Mouse (Mus musculus) embryonic stem cell, embryonic (primary cell): ENCODE data around the gene Pdcd1lg2.

Source experiments
- CTCF ChIA-PET, 4 experiments: fragments of 300-600 bp in 2 of 4; fragments of 350-600 bp in 2 of 4; sonication (Branson Sonifier 250); formaldehyde crosslinking; loops; one replicate each; lab custom pipeline; 2022; ENCODE audit warnings: inconsistent platforms in 2 of 4; lab: Charles Lee
- POLR2A ChIA-PET, 4 experiments: fragments of 300-600 bp in 2 of 4; fragments of 350-600 bp in 2 of 4; sonication (Branson Sonifier 250); formaldehyde crosslinking; loops; one replicate each; lab custom pipeline; 2022; ENCODE audit warnings: antibody characterized with exemption in 4 of 4, inconsistent platforms in 1 of 4; lab: Charles Lee

Gene Pdcd1lg2

GRCm38 (mm10) chr19:29410619-29411018, at the start of gene Pdcd1lg2:
Pdcd1lg2 (plus strand) TSS chr19:29410919.
- ChIA-PET CTCF (interaction anchor here in 1 of 4 experiments (0.7 kb wide), 1 partner anchor 12 kb away, joined by 15 read pairs; no protein-coding TSS in a partner anchor), POLR2A (no interaction called here)

DNA sequence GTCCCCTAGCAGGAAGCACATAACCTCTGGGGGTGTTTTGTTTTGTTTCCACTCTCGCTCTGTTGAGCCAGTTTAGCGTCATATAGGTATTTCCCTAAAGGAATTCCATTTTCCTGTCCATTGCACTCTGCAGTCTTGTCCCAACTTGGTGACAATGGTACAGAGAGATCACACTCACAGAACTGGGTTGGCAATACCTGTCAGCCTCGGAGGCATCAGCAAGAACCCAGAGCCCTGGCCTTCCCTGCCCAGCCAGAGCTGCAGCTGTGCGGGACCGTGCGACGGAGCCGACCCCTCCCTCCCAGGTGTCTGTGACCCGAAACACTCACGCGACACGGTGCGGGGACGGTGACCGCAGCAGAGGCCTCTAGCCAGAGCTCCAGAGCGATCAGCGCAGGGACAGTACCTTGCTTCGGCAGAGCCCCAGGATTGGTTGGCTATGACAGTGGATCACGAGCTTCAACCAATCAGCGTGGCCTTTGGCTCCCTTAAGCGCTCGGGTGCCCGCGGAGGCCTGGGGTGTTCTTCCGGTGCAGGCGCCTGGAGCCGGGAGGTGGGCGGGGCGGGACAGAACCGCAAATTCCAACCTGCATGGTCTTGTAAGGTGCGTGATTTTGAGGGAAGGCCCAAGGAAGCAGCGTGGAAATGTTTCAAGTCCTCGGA, 49.1 kb upstream of the Pdcd1lg2 start:
- ChIA-PET POLR2A (interaction anchor here in 3 of 4 experiments (0.9 to 1.1 kb wide), 14 partner anchors 10 to 372 kb away, joined by 3 to 16 read pairs (median 4); partner anchors contain the start of genes Cdc37l1 (in 1 of the 3), Ermp1 (in 1 of the 3) and Rln1 (in 1 of the 3)), CTCF (interaction anchor here in 2 of 4 experiments (0.5 to 1.1 kb wide), 6 partner anchors 140 to 461 kb away, joined by 3 to 10 read pairs (median 4); partner anchors contain the start of gene Ermp1 (in 1 of the 2))

DNA sequence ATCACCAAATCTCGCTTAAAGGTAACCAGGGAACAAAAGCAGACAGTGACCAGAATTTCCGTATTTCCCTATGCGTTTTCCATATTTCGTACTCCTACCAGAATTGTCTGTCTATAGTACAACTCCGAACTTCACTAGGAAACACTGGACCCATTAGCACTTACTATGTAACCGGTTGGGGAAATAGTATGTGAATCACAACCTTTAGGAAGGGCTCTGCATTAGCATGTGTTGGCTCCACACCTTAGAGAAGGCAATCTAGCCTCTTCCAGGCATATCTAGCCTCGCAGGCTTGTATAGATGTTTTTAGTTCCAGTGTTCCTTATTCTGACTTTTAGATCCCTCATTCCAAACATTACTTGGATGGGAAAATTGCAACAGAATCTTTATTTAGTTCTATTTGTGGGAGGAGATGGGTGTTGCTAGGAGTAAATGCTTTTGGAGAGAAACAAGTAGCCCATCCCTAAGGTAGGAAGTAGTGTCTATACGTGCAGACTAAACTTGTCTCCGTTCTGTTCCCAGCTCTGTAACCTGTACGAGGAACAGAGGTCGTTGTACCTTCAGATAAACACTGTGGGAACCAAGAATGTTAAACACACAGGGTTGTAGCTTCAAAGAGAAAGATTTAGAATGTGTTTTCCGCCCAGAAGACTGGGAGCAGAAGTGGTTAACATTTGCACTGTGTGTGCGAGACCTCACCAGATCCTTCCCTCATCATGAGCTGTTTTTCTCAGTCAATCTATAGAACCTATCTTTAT, 48.4 kb upstream of the Pdcd1lg2 start:
- POLR2A ChIA-PET: interaction anchor here (0.7 to 1.4 kb wide), 16 partner anchors 9 to 373 kb away, joined by 3 to 16 read pairs (median 4); partner anchors contain the start of genes Cdc37l1 (in 1 of the 4), Ermp1 (in 1 of the 4) and Rln1 (in 1 of the 4)
- CTCF ChIA-PET: interaction anchor here in 2 of 4 experiments (0.5 to 1.1 kb wide), 7 partner anchors 139 to 460 kb away, joined by 3 to 10 read pairs (median 4); partner anchors contain the start of gene Ermp1 (in 1 of the 2)

- POLR2A ChIA-PET: interaction anchor here in 2 of 4 experiments (0.6 to 1.4 kb wide), 2 partner anchors 13 to 302 kb away, joined by 3 to 8 read pairs; no protein-coding TSS in a partner anchor
- CTCF ChIA-PET: interaction anchor here in 3 of 4 experiments (0.6 to 1.2 kb wide), 4 partner anchors 8 to 138 kb away, joined by 3 to 4 read pairs (median 3); no protein-coding TSS in a partner anchor
Measured at GRCm38 (mm10) chr19:29363557-29363956, 47.2 kb upstream of the Pdcd1lg2 start.

- CTCF ChIA-PET: interaction anchor here (0.6 to 1.2 kb wide), 4 partner anchors 9 to 137 kb away, joined by 3 to 4 read pairs (median 3); no protein-coding TSS in a partner anchor
- POLR2A ChIA-PET: interaction anchor here in 2 of 4 experiments (1.8 to 1.9 kb wide), 2 partner anchors 8 to 9 kb away, joined by 3 to 7 read pairs; no protein-coding TSS in a partner anchor
Measured at GRCm38 (mm10) chr19:29364076-29364475, 46.6 kb upstream of the Pdcd1lg2 start.

- POLR2A ChIA-PET: interaction anchor here in 3 of 4 experiments (0.6 to 1.9 kb wide), 6 partner anchors 9 to 299 kb away, joined by 3 to 7 read pairs (median 3); partner anchors contain the start of genes Rcl1 (in 1 of the 3) and Rln1 (in 1 of the 3)
- CTCF ChIA-PET: interaction anchor here in 3 of 4 experiments (0.7 to 1.3 kb wide), 3 partner anchors 10 to 13 kb away, joined by 3 to 6 read pairs (median 4); no protein-coding TSS in a partner anchor
Measured at GRCm38 (mm10) chr19:29365105-29365504, 45.6 kb upstream of the Pdcd1lg2 start.

- POLR2A ChIA-PET: interaction anchor here in 2 of 4 experiments (0.6 to 1.5 kb wide), 10 partner anchors 10 to 1085 kb away, joined by 3 to 9 read pairs (median 4); partner anchors contain the start of genes Rcl1 (in 1 of the 2) and Ric1 (in 1 of the 2)
- CTCF ChIA-PET: interaction anchor here (0.6 to 2.2 kb wide), 8 partner anchors 11 to 1924 kb away, joined by 3 to 14 read pairs (median 4); no protein-coding TSS in a partner anchor
Measured at GRCm38 (mm10) chr19:29366226-29366968, 44.3 kb upstream of the Pdcd1lg2 start.

DNA sequence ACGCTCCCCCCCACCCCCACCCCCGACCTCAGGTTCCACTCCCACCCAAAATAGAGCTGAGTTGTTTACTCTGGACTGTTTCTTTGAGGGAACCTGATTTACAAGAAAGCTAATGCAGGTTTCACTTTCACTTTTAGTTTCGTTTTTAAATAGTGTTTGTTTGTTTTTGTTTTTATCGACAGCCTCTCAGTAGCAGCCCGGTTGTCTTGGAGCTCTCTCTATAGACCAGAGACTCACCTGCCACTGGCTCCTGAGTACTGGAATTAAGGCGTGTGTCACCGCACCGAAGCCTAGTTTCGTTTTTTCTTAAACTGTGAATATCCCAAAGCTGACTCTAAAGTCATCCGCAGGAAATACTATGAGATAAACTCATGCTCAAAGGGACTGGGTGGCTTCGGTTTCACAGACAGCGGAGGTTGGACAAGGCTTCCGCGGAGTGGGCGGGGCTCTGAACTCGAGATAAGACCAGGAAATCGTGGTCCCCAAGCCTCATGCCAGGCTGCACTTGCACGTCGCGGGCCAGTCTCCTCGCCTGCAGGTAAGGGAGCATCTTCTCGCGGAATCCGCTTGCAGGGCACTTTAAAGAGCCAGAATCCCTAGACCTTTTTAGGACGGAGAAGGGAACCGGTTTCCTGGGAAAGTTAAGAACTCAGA, 43.6 kb upstream of the Pdcd1lg2 start, which contains the start of the genes Plgrkt and Cd274:
Plgrkt (minus strand) TSS at position 422 of the 654 bp plus-strand sequence.
Cd274 (plus strand) TSS at position 487 of the 654 bp plus-strand sequence.
- CTCF ChIA-PET: interaction anchor here (0.6 to 2.2 kb wide), 8 partner anchors 12 to 1924 kb away, joined by 3 to 14 read pairs (median 4); no protein-coding TSS in a partner anchor
- POLR2A ChIA-PET: interaction anchor here in 3 of 4 experiments (0.6 to 1.4 kb wide), 12 partner anchors 9 to 1086 kb away, joined by 3 to 9 read pairs (median 3); partner anchors contain the start of genes Rcl1 (in 1 of the 3) and Ric1 (in 1 of the 3)

DNA sequence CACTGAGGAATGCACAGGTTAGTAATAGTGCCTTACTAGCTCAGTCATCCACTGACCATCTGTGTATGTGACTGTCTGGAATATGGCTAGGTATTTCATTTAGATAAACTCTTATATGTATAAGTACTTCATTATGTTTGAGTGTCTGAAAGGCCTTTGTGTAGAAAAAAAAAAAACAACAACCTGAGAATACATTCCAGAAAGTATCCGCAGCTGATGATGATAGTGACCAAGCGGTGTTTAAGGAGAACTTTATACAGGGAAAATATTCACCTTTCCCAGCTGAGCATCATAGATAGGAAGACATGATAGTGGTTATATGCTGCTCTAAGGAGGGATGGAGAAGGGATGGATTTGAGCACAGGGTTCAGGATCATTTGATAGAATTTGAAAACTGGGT, 42.7 kb upstream of the Pdcd1lg2 start:
- ChIA-PET CTCF (interaction anchor here in 3 of 4 experiments (0.6 to 2.2 kb wide), 4 partner anchors 13 to 134 kb away, joined by 4 to 14 read pairs (median 8); no protein-coding TSS in a partner anchor), POLR2A (interaction anchor here in 2 of 4 experiments (1.1 to 1.4 kb wide), 3 partner anchors 15 to 126 kb away, joined by 3 to 9 read pairs (median 3); no protein-coding TSS in a partner anchor)

DNA sequence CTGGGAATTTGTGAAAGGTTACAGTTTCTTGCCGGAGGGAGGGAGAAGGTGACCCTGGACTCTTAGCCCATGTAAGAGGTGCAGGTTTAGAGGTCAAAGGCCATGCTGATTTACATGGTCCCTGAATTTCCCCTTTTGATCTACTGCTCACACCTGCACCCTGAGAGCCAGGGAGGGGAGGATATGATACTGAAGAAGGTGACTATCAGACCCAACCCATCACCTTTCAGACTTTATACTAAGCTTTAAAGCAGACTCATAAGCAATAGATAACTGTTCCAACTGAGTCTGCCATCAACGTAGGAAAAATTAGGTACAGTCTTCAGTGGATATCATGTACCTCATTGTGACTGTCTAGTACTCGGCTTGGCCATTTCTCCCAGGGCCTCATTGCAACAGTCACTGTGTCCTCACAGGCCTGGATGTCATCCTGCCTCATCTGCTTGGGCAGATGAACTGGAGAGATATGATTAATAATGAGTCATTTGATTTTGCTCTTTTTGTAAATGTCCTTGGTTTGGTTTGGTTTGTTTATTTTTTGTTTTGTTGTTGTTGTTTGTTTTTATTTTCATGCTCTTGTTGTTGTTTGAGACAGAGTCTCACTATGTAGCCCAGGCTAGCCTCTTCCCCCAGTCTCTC, 41.9 kb upstream of the Pdcd1lg2 start:
- ChIA-PET POLR2A (no interaction called here), CTCF (interaction anchor here in 2 of 4 experiments (0.6 to 2.2 kb wide), 2 partner anchors 14 kb away, joined by 4 to 14 read pairs; no protein-coding TSS in a partner anchor)

- POLR2A ChIA-PET: interaction anchor here in 1 of 4 experiments (0.6 kb wide), 1 partner anchor 577 kb away, joined by 4 read pairs; no protein-coding TSS in a partner anchor
Measured at GRCm38 (mm10) chr19:29370112-29370511, 40.6 kb upstream of the Pdcd1lg2 start.

DNA sequence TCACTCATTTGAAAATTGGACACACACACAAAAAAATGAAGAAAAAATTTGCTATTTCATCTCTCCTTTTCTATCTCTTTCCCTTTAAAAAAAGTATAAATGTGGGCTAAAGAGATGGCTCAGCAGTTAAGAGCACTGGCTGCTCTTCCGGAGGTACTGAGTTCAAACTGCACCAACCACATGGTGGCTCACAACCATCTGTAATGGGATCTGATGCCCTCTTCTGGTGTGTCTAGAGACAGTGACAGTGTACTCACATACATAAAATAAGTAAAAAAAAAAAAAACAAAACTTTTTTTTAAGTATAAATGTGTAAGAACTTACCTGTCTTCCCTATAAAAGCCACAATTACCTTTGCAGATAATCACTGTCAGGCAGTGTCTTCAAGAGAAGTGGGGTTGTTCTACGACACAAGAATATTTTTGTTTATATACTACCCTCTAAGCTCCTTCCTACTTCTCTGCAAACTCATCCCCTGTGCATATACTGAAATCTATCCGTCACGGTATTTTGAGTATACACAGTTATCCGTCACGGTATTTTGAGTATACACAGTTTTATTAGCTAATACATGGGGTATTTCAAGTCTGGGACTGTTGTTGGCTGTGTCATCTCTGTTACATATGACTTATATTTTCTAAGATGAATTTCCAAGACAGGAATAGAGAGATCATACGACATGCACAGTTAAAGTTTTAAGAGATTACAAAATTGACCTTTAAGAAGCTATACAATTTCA, 40.0 kb upstream of the Pdcd1lg2 start:
- POLR2A ChIA-PET: interaction anchor here in 1 of 4 experiments (0.6 kb wide), 1 partner anchor 578 kb away, joined by 4 read pairs; no protein-coding TSS in a partner anchor

More at GRCm38 (mm10) chr19:29370112-29370511, 40.6 kb upstream of the Pdcd1lg2 start:
- CTCF ChIA-PET: no interaction called here

DNA sequence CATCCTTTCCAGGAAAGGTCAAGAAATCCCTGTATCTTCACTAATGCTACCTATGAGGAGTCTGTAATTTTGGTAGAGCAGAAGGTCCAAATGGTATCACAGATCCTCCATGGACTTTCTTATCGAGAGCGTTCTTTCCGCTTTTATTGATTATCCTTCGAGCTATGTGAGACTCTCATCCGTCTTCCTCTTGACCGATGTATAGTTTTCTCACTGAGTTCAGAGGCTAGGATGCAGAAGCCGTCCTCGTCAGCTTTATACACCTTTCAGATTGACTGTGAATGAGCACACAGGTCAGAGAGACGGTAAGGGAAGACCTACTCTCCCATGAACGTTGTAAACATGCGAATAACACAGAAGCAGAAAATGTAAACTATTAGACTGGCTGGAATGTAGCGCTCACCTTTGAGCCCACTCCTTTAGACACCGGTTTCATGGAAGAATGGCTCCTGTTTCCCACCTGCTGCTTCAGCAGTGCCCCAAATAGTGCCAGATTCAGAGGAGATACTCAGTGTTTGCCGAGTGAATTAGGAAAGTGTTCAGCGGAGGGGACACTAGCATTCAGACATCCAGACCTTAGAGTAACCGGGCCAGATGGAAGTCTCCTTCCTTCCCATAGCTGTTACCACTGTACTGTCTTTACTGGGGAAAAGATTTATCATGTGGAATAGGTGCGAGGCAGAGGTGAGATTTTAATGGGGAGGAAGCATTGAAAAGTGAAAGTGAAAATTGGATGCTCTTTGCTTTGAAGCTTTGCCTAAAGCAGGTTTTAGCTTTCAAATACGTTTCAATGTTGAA, 39.2 kb upstream of the Pdcd1lg2 start:
- ChIA-PET POLR2A (interaction anchor here in 3 of 4 experiments (0.6 to 1.0 kb wide), 3 partner anchors 10 to 305 kb away, joined by 3 to 4 read pairs (median 3); no protein-coding TSS in a partner anchor), CTCF (interaction anchor here (0.6 to 1.9 kb wide), 8 partner anchors 16 to 1017 kb away, joined by 3 to 14 read pairs (median 6); no protein-coding TSS in a partner anchor)

More for the DNA sequence above, 40.0 kb upstream of the Pdcd1lg2 start:
- CTCF ChIA-PET: interaction anchor here in 3 of 4 experiments (0.6 to 1.9 kb wide), 4 partner anchors 15 to 1016 kb away, joined by 3 to 7 read pairs (median 4); no protein-coding TSS in a partner anchor

GRCm38 (mm10) chr19:29372138-29372537, 38.6 kb upstream of the Pdcd1lg2 start:
- ChIA-PET POLR2A (interaction anchor here in 3 of 4 experiments (0.6 to 1.0 kb wide), 3 partner anchors 28 to 306 kb away, joined by 3 to 4 read pairs (median 3); no protein-coding TSS in a partner anchor), CTCF (interaction anchor here (0.6 to 1.9 kb wide), 7 partner anchors 16 to 129 kb away, joined by 3 to 14 read pairs (median 6); no protein-coding TSS in a partner anchor)
